Mouse (Mus musculus): ENCODE measurements around the gene Dusp13. TPM values are rescaled to one million over a fixed set of nuclear protein-coding genes. Genes with fewer than 3 reads are reported as not detected.
A peak's percentile ranks its signal among the peaks of the same experiment; 100 is the strongest.

The Dusp13 gene
- not detected in 2 replicates for polyA plus RNA-seq (2015; fragmentation: Nextera tagmentation; extraction: Ambion mirVana)

- no peaks in the 10 kb centered on the region for H3K36me3 ChIP-seq
- H3K27ac ChIP-seq (replicated peaks): peak within 1 kb of the TSS; percentile 90
- peaks cover 18% of the 10 kb centered on the region for H3K4me1 ChIP-seq
- peak within 1 kb of the TSS; percentile 98 for H3K4me3 ChIP-seq
- no peaks in the 10 kb centered on the region for H3K9me3 ChIP-seq
- no peaks in the 10 kb centered on the region for H3K27me3 ChIP-seq (replicated peaks)
- WGBS: under 1% methylated on average over 26 of the region's 26 CpGs
- H3K4me2 ChIP-seq: peak within 1 kb of the TSS; percentile 80
- ATAC-seq (ENCODE audit: extremely low read depth, insufficient number of reproducible peaks, low FRiP score, low TSS enrichment): peak; percentile 58
- H3K9ac ChIP-seq: peak within 1 kb of the TSS; percentile 97
Observed at GRCm38 (mm10) chr14:21750881-21751542, at the start of gene Dusp13. Gene Dusp13 (minus strand): TSS chr14:21751181.

DNA sequence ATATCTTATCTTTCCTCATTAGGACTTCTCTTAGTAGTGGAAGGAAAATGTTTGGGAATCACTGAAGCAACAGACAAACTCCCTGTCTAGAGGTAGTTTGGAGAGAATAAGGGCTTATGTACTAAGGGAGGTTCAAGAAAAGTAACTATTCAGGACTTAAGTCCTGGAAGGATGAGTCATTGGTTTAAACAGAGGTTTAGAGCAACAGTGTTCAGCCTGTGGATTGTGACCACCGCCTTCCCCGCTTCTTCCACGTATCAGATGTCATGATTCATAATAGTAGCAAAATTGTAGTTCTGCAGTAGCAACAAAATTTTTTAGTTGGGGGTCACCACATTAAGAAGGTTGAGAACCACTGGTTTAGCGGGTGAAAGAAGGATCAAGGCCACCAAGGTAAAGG lies 49.7 kb upstream of the Dusp13 start:
- no peak for ATAC-seq (ENCODE audit: extremely low read depth, insufficient number of reproducible peaks, low FRiP score, low TSS enrichment)
- H3K4me2 ChIP-seq: no peak overlapping the region
- no peak overlapping the region for H3K9ac ChIP-seq
- H3K36me3 ChIP-seq: peaks cover 16% of the 10 kb centered on the region
- H3K27me3 ChIP-seq (replicated peaks): no peaks in the 10 kb centered on the region
- no peaks in the 10 kb centered on the region for H3K4me1 ChIP-seq
- no peak overlapping the region for H3K4me3 ChIP-seq
- no peaks in the 10 kb centered on the region for H3K9me3 ChIP-seq
- WGBS: 90% methylated on average over 4 of the region's 4 CpGs
- H3K27ac ChIP-seq (replicated peaks): no peak overlapping the region

GRCm38 (mm10) chr14:21792250-21792649 lies 41.3 kb upstream of the Dusp13 start:
- 89% methylated on average over 6 of the region's 6 CpGs for WGBS
- Histone ChIP-seq H3K4me3 (no peak overlapping the region), H3K36me3 (peaks cover 56% of the 10 kb centered on the region), H3K9me3 (no peaks in the 10 kb centered on the region), H3K4me1 (no peaks in the 10 kb centered on the region), H3K27me3 (replicated peaks) (no peaks in the 10 kb centered on the region), H3K9ac (no peak overlapping the region), H3K4me2 (no peak overlapping the region), H3K27ac (replicated peaks) (no peak overlapping the region)
- no peak for ATAC-seq (ENCODE audit: extremely low read depth, insufficient number of reproducible peaks, low FRiP score, low TSS enrichment)

DNA sequence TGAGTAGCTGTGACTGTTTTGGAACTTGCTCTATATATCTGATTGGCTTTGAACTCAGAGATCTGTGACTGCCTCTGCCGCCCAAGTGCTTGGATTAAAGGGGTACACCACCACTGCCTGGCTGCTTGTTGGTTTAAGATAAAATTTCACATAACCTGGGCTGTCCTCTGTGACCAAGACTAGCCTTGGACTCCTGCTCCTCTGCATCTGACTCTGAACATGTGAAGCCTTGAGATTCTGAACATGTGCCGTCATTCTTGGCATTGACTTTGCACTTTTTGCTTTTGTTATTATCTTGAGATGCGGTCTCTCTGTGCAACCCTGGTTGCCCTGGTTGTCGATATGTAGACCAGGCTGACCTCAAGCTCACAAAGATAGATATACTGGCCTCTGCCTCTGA lies 40.7 kb upstream of the Dusp13 start:
- Histone ChIP-seq H3K4me2 (no peak overlapping the region), H3K9me3 (no peaks in the 10 kb centered on the region), H3K27me3 (replicated peaks) (no peaks in the 10 kb centered on the region), H3K27ac (replicated peaks) (no peak overlapping the region), H3K4me1 (no peaks in the 10 kb centered on the region), H3K4me3 (no peak overlapping the region), H3K9ac (no peak overlapping the region), H3K36me3 (peaks cover 58% of the 10 kb centered on the region)
- 83% methylated on average over 4 of the region's 4 CpGs for WGBS
- ATAC-seq (ENCODE audit: extremely low read depth, insufficient number of reproducible peaks, low FRiP score, low TSS enrichment): no peak

DNA sequence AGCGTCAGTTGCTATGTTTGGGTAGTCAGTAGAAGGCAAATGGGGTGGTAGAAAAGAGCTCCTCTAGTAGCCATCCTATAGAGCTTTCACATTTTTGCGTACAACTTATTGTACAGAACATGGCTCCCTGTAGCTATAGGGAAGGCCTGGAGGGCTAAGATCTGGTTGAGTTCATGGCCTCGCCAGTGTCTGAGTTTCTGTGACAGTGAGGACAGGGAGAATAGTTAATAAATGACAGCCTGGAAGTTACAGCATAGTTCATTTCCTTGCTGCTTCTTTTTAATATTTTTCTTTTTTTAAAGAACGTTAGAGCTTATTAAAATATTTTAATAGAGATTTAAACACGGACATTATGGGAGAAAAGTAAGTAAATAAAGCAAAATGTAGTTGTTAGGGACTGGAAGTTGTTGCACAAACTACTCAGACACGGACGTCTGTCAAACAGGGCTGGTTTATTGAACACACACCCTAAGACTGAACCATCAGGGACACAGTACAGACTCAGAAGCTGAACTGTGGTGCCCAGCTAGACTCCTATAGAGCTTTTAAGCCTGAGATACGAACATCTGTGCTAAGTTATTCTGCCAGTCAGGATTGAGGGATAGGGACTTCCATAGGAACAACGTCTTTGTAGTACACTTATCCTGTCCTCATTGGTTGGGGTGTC lies 39.7 kb upstream of the Dusp13 start:
- no peak overlapping the region for H3K4me3 ChIP-seq
- no peak for ATAC-seq (ENCODE audit: extremely low read depth, insufficient number of reproducible peaks, low FRiP score, low TSS enrichment)
- no peak overlapping the region for H3K4me2 ChIP-seq
- H3K4me1 ChIP-seq: no peaks in the 10 kb centered on the region
- 87% methylated on average over 9 of the region's 9 CpGs for WGBS
- peaks cover 62% of the 10 kb centered on the region for H3K36me3 ChIP-seq
- no peaks in the 10 kb centered on the region for H3K27me3 ChIP-seq (replicated peaks)
- H3K9me3 ChIP-seq: no peaks in the 10 kb centered on the region
- H3K27ac ChIP-seq (replicated peaks): no peak overlapping the region
- H3K9ac ChIP-seq: no peak overlapping the region

GRCm38 (mm10) chr14:21788121-21788520 lies 37.1 kb upstream of the Dusp13 start:
- peaks cover 57% of the 10 kb centered on the region for H3K36me3 ChIP-seq
- no peak overlapping the region for H3K4me3 ChIP-seq
- no peaks in the 10 kb centered on the region for H3K4me1 ChIP-seq
- H3K27me3 ChIP-seq (replicated peaks): no peaks in the 10 kb centered on the region
- no peak for ATAC-seq (ENCODE audit: extremely low read depth, insufficient number of reproducible peaks, low FRiP score, low TSS enrichment)
- H3K9ac ChIP-seq: no peak overlapping the region
- no peak overlapping the region for H3K4me2 ChIP-seq
- H3K27ac ChIP-seq (replicated peaks): no peak overlapping the region
- H3K9me3 ChIP-seq: no peaks in the 10 kb centered on the region
- WGBS: 91% methylated on average over 5 of the region's 5 CpGs

DNA sequence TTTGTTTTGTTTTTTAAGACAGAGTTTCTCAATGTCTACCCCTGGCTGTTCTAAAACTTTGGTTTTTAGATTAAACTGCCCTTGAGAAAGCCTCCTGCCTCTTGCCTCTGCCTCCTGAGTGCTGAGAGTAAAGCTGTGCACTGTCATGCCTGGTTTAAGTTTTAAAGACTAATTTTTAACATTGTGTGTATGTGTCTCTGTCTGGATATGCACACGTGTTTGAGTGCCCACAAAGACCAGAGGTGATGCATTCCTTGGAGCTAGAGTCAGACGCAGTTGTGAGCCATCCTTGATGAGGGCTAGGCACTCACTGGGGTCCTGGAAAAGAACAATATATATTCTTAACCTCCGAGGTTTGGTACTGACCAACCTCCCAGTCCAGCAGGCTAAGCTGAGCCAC lies 36.4 kb upstream of the Dusp13 start:
- no peak overlapping the region for H3K4me2 ChIP-seq
- H3K27ac ChIP-seq (replicated peaks): no peak overlapping the region
- no peaks in the 10 kb centered on the region for H3K9me3 ChIP-seq
- no peak overlapping the region for H3K9ac ChIP-seq
- peaks cover 55% of the 10 kb centered on the region for H3K36me3 ChIP-seq
- no peak overlapping the region for H3K4me3 ChIP-seq
- H3K27me3 ChIP-seq (replicated peaks): no peaks in the 10 kb centered on the region
- H3K4me1 ChIP-seq: no peaks in the 10 kb centered on the region
- 82% methylated on average over 3 of the region's 3 CpGs for WGBS
- ATAC-seq (ENCODE audit: extremely low read depth, insufficient number of reproducible peaks, low FRiP score, low TSS enrichment): no peak

DNA sequence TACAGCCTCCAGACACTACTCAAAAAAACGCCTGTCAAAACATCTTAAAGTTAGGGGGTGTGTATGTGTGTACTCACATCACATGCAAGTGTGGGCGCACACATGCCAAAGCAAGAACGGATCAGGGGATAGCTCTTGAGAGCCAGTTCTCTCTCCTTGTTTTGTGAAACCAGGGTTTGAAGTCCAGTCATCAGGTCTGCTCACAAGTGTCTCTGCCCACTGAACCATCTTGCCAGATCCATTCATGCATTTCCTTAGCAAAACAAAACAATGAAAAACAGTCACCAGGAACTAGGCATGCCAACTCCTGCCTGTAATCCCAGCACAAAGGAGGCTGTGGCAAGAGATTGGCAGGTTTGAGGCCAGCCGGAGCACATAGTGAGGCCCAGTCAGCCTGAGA lies 35.5 kb upstream of the Dusp13 start:
- Histone ChIP-seq H3K36me3 (peaks cover 54% of the 10 kb centered on the region), H3K9me3 (no peaks in the 10 kb centered on the region), H3K4me2 (no peak overlapping the region), H3K4me3 (no peak overlapping the region), H3K9ac (no peak overlapping the region), H3K27ac (replicated peaks) (no peak overlapping the region), H3K27me3 (replicated peaks) (no peaks in the 10 kb centered on the region), H3K4me1 (no peaks in the 10 kb centered on the region)
- WGBS: 86% methylated on average over 4 of the region's 4 CpGs
- no peak for ATAC-seq (ENCODE audit: extremely low read depth, insufficient number of reproducible peaks, low FRiP score, low TSS enrichment)

DNA sequence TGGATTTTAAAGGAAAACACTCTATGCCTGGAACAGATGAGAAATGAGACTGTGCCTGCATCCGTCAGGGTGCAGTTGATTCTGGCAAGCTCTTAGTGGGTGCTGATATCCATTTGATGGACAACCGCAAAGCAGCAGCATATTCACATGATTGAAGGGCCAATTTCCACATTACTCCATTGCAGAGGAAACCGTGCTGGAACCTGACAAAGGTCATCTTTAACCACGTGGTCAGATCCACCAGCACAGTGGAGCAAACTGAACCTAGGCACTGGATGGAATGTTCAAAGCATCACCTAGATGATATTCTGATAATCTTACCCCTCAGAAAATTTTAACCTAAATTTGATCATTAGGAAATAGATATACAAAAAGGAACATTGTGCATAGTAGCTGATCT lies 25.2 kb upstream of the Dusp13 start:
- 84% methylated on average over 4 of the region's 4 CpGs for WGBS
- Histone ChIP-seq H3K4me2 (no peak overlapping the region), H3K9me3 (no peaks in the 10 kb centered on the region), H3K4me1 (peaks cover 18% of the 10 kb centered on the region), H3K27ac (replicated peaks) (no peak overlapping the region), H3K4me3 (no peak overlapping the region), H3K36me3 (peaks cover 46% of the 10 kb centered on the region), H3K27me3 (replicated peaks) (no peaks in the 10 kb centered on the region), H3K9ac (no peak overlapping the region)
- no peak for ATAC-seq (ENCODE audit: extremely low read depth, insufficient number of reproducible peaks, low FRiP score, low TSS enrichment)

- Histone ChIP-seq H3K4me1 (peaks cover 20% of the 10 kb centered on the region), H3K27ac (replicated peaks) (no peak overlapping the region), H3K36me3 (peaks cover 24% of the 10 kb centered on the region), H3K4me3 (no peak overlapping the region), H3K27me3 (replicated peaks) (no peaks in the 10 kb centered on the region), H3K9ac (no peak overlapping the region), H3K9me3 (no peaks in the 10 kb centered on the region), H3K4me2 (no peak overlapping the region)
- no peak for ATAC-seq (ENCODE audit: extremely low read depth, insufficient number of reproducible peaks, low FRiP score, low TSS enrichment)
- 83% methylated on average over 2 of the region's 2 CpGs for WGBS
Observed at GRCm38 (mm10) chr14:21773946-21774345, 23.0 kb upstream of the Dusp13 start.

GRCm38 (mm10) chr14:21772506-21773281 lies 21.7 kb upstream of the Dusp13 start:
- H3K9ac ChIP-seq: no peak overlapping the region
- 75% methylated on average over 11 of the region's 11 CpGs for WGBS
- H3K4me2 ChIP-seq: no peak overlapping the region
- no peak overlapping the region for H3K27ac ChIP-seq (replicated peaks)
- peaks cover 29% of the 10 kb centered on the region for H3K4me1 ChIP-seq
- peaks cover 19% of the 10 kb centered on the region for H3K36me3 ChIP-seq
- H3K4me3 ChIP-seq: no peak overlapping the region
- no peak for ATAC-seq (ENCODE audit: extremely low read depth, insufficient number of reproducible peaks, low FRiP score, low TSS enrichment)
- H3K9me3 ChIP-seq: no peaks in the 10 kb centered on the region
- H3K27me3 ChIP-seq (replicated peaks): no peaks in the 10 kb centered on the region

Measured in heart, embryonic 13.5 days (tissue).